Mouse (Mus musculus) myocyte (in vitro differentiated cells): ENCODE measurements around the gene Rundc1. TPM values are rescaled to one million over a fixed set of nuclear protein-coding genes. Genes with fewer than 3 reads are reported as not detected.

ENCODE experiments used
- H3K27me3 ChIP-seq: one replicate; pipeline ENCODE4 v1.6.1; 2011; ENCODE audit not compliant: control insufficient read depth, insufficient read depth, insufficient read length
- H3K36me3 ChIP-seq: one replicate; pipeline ENCODE4 v1.6.1; 2011; ENCODE audit not compliant: control insufficient read depth, insufficient read depth
- H3K4me2 ChIP-seq: one replicate; pipeline ENCODE4 v1.6.1; 2011; ENCODE audit warnings: low read depth, control low read depth
- H3K4me3 ChIP-seq: one replicate; pipeline ENCODE4 v1.5.1; 2011; ENCODE audit warnings: mild to moderate bottlenecking, control low read depth, moderate library complexity
- H3K79me2 ChIP-seq: one replicate; pipeline ENCODE4 v1.6.1; 2011; ENCODE audit not compliant: control insufficient read depth, insufficient read depth
- H3ac ChIP-seq: one replicate; pipeline ENCODE4 v1.6.1; 2011; ENCODE audit not compliant: control insufficient read depth, insufficient read length
- CEBPB ChIP-seq: IDR thresholded peaks from 2 replicates; pipeline ENCODE4 v1.6.1; 2011; ENCODE audit warnings: mild to moderate bottlenecking, moderate library complexity; ENCODE audit not compliant: poor library complexity, insufficient read depth, severe bottlenecking
- E2F4 ChIP-seq: IDR thresholded peaks from one replicate; pipeline ENCODE4 v1.6.1; 2011; ENCODE audit warnings: mild to moderate bottlenecking, control low read depth, moderate library complexity; ENCODE audit not compliant: insufficient read depth
- MAX ChIP-seq: IDR thresholded peaks from one replicate; pipeline ENCODE4 v1.6.1; 2011; ENCODE audit warnings: low read depth, mild to moderate bottlenecking, control low read depth
- MYOD1 ChIP-seq, 3 experiments: IDR thresholded peaks; one replicate each; pipeline ENCODE4 v1.6.1; 2011; ENCODE audit warnings: control low read depth in 2 of 3, low read depth in 2 of 3, mild to moderate bottlenecking in 2 of 3, moderate library complexity in 1 of 3; ENCODE audit not compliant: insufficient read length in 2 of 3, control insufficient read depth in 1 of 3
- MYOG ChIP-seq, 3 experiments: IDR thresholded peaks; one replicate each; pipeline ENCODE4 v1.6.1; 2011; ENCODE audit warnings: control low read depth in 2 of 3, low read depth in 2 of 3, mild to moderate bottlenecking in 2 of 3; ENCODE audit not compliant: insufficient read length in 2 of 3, control insufficient read depth in 1 of 3, insufficient read depth in 1 of 3
- POLR2A ChIP-seq: IDR thresholded peaks from one replicate; pipeline ENCODE4 v1.6.1; 2011; ENCODE audit warnings: low read depth, mild to moderate bottlenecking, control low read depth, moderate library complexity; ENCODE audit not compliant: insufficient read length
- POLR2AphosphoS2 ChIP-seq: IDR thresholded peaks from one replicate; pipeline ENCODE4 v1.6.1; 2011; ENCODE audit warnings: low read depth, control low read depth; ENCODE audit not compliant: insufficient read length
- REST ChIP-seq: IDR thresholded peaks from one replicate; pipeline ENCODE4 v1.6.1; 2011; ENCODE audit warnings: mild to moderate bottlenecking, control low read depth, moderate library complexity; ENCODE audit not compliant: insufficient read depth, insufficient read length
- SRF ChIP-seq: IDR thresholded peaks from one replicate; pipeline ENCODE4 v1.6.1; 2011; ENCODE audit warnings: low read depth; ENCODE audit not compliant: control insufficient read depth, insufficient read length
- TCF12 ChIP-seq: IDR thresholded peaks from one replicate; pipeline ENCODE4 v1.6.1; 2011; ENCODE audit warnings: mild to moderate bottlenecking, control low read depth; ENCODE audit not compliant: poor library complexity, insufficient read depth, severe bottlenecking
- TCF3 ChIP-seq: IDR thresholded peaks from one replicate; pipeline ENCODE4 v1.6.1; 2011; ENCODE audit warnings: low read depth, control low read depth; ENCODE audit not compliant: insufficient read length
- USF1 ChIP-seq: IDR thresholded peaks from one replicate; pipeline ENCODE4 v1.6.1; 2011; ENCODE audit warnings: low read depth, mild to moderate bottlenecking, control low read depth, moderate library complexity
- polyA plus RNA-seq: library from polyadenylated mRNA; unstranded; fragments of >200 nt; fragmentation: generic; extraction: Trizol; gene quantifications from one replicate; pipeline ENCODE4 v1.2.1, GENCODE M21; 2012; ENCODE audit warnings: missing spikeins

The Rundc1 gene
- polyA plus RNA-seq, 1 experiment = 13.6 TPM

DNA sequence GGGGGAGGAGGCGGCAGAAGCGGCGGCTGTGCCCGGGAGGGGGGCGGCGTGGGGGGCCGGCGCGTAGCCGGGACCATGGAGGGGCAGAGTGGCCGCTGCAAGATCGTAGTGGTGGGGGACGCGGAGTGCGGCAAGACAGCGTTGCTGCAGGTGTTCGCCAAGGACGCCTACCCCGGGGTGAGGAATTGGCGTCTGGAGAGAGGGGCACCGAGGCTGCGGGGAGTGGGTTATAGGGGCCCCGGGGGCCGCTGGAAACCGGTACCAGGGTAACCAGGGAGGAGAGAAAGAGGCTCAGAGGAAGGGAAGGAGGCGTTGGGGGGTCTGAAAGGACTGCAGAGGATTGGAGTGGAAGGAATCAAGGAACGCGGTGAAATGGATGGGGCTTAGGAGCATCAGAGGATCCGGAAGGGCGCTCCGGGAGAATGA is 43.4 kb downstream of the Rundc1 start:
- peak overlapping the region; percentile 97 for H3K4me3 ChIP-seq
- H3K27me3 ChIP-seq = no peaks in the 10 kb centered on the region
- H3K79me2 ChIP-seq = peaks cover 16% of the 10 kb centered on the region
- no peaks in the 10 kb centered on the region for H3K36me3 ChIP-seq
- peak overlapping the region; percentile 40 for H3ac ChIP-seq
- peak overlapping the region; percentile 95 for H3K4me2 ChIP-seq
- TF ChIP-seq REST = no peak
- no peak for TF ChIP-seq TCF3
- TF ChIP-seq TCF12 = no peak

- peak overlapping the region; percentile 95 for H3K4me2 ChIP-seq
- H3K36me3 ChIP-seq = no peaks in the 10 kb centered on the region
- peak overlapping the region; percentile 40 for H3ac ChIP-seq
- peaks cover 11% of the 10 kb centered on the region for H3K79me2 ChIP-seq
- no peak for TF ChIP-seq POLR2AphosphoS2
- no peak for TF ChIP-seq USF1
- TF ChIP-seq CEBPB = no peak
- no peak for TF ChIP-seq SRF
- TF ChIP-seq MYOD1 (IDR thresholded peaks at IDR 0.05; ENCODE audit: control insufficient read depth in 1 of 3, insufficient read length in 2 of 3, low read depth in 2 of 3) = no peak
- TF ChIP-seq TCF3 = no peak
- TF ChIP-seq REST = no peak
- TF ChIP-seq MAX = no peak
- no peak for TF ChIP-seq MYOG (IDR thresholded peaks at IDR 0.05; ENCODE audit: control insufficient read depth in 1 of 3, insufficient read depth in 1 of 3, insufficient read length in 2 of 3, low read depth in 2 of 3)
- no peak for TF ChIP-seq E2F4
- TF ChIP-seq POLR2A = no peak
- TF ChIP-seq TCF12 = no peak
- H3K4me3 ChIP-seq = peak overlapping the region; percentile 97
- H3K27me3 ChIP-seq = no peaks in the 10 kb centered on the region
Observed at GRCm38 (mm10) chr11:101468731-101469130, 43.8 kb downstream of the Rundc1 start.

DNA sequence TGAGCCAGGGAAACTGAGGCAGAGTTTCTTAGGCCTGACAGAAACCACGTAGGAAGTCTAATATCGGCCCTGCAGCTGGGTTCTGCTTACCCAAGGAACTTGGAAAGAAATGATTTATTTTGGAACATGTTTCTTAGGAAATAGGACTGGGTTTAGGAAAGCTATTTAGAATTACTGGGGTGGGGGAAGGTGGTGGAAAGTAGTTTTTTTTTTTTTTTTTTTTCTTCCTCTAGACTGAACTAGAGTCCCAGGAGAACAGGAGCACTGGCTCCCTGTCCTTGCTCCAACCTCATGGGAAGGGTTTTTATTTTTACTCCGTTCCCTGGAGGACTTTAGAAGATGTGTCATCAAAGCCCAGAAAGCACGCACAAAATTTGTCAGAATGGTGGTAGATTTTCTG is 44.3 kb downstream of the Rundc1 start:
- Histone ChIP-seq H3ac (no peak overlapping the region), H3K27me3 (no peaks in the 10 kb centered on the region), H3K4me2 (no peak overlapping the region), H3K36me3 (no peaks in the 10 kb centered on the region), H3K79me2 (peaks cover 7% of the 10 kb centered on the region), H3K4me3 (peak overlapping the region; percentile 97)
- no peak for TF ChIP-seq E2F4
- TF ChIP-seq POLR2AphosphoS2 = no peak
- no peak for TF ChIP-seq MAX
- no peak for TF ChIP-seq REST

DNA sequence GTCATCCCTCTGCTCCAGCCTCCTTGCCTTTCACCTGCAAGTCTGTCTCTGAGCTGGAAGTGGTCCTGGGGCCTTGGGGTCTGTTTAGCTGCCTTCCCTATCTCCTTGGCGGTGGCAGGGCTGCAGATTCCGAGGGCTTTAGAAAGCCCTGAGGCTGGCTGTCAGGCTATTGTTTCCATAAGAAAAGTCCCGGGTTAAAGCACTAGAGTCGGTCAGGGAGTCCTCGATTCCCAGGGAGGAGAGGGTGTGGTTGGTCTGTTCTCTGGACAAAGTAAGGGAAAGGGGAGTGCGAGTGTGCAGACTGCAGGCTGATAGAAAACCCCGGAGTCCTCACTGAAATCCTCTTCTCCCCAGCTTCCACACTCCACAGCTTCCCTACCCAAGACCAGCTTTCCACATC is 45.3 kb downstream of the Rundc1 start:
- Histone ChIP-seq H3K36me3 (no peaks in the 10 kb centered on the region), H3ac (no peak overlapping the region), H3K27me3 (no peaks in the 10 kb centered on the region), H3K4me3 (no peak overlapping the region), H3K79me2 (no peaks in the 10 kb centered on the region), H3K4me2 (no peak overlapping the region)
- TF ChIP-seq TCF12 (no peak), TCF3 (no peak), USF1 (no peak), CEBPB (no peak), E2F4 (no peak), SRF (no peak), MYOG (IDR thresholded peaks at IDR 0.05; ENCODE audit: control insufficient read depth in 1 of 3, insufficient read depth in 1 of 3, insufficient read length in 2 of 3, low read depth in 2 of 3) (no peak), POLR2AphosphoS2 (no peak), POLR2A (no peak), REST (no peak), MAX (no peak), MYOD1 (IDR thresholded peaks at IDR 0.05; ENCODE audit: control insufficient read depth in 1 of 3, insufficient read length in 2 of 3, low read depth in 2 of 3) (no peak)

- no peak for TF ChIP-seq POLR2AphosphoS2
- no peak for TF ChIP-seq MYOG (IDR thresholded peaks at IDR 0.05; ENCODE audit: control insufficient read depth in 1 of 3, insufficient read depth in 1 of 3, insufficient read length in 2 of 3, low read depth in 2 of 3)
- TF ChIP-seq MAX = no peak
- TF ChIP-seq MYOD1 (IDR thresholded peaks at IDR 0.05; ENCODE audit: control insufficient read depth in 1 of 3, insufficient read length in 2 of 3, low read depth in 2 of 3) = no peak
- TF ChIP-seq TCF12 = no peak
- TF ChIP-seq CEBPB = no peak
- no peak for TF ChIP-seq POLR2A
- TF ChIP-seq TCF3 = no peak
- no peak for TF ChIP-seq REST
- no peak for TF ChIP-seq E2F4
- TF ChIP-seq USF1 = no peak
- TF ChIP-seq SRF = no peak
- Histone ChIP-seq H3K27me3 (no peaks in the 10 kb centered on the region), H3K79me2 (no peaks in the 10 kb centered on the region), H3K4me2 (no peak overlapping the region), H3ac (no peak overlapping the region), H3K4me3 (no peak overlapping the region), H3K36me3 (no peaks in the 10 kb centered on the region)
Observed at GRCm38 (mm10) chr11:101471926-101472325, 47.0 kb downstream of the Rundc1 start.
